Mouse (Mus musculus): ENCODE results near the gene Gtf2ird2.

Gene Gtf2ird2

GRCm38 (mm10) chr5:134265890-134266289 is 82.1 kb downstream of the Gtf2ird2 start:
- in situ Hi-C loops (cut with MboI, MseI): no loop called here

GRCm38 (mm10) chr5:134266404-134266803 is 82.6 kb downstream of the Gtf2ird2 start:
- in situ Hi-C loops (cut with MboI, MseI): no loop called here

- in situ Hi-C loops (cut with MboI, MseI): no loop called here
Observed at GRCm38 (mm10) chr5:134268751-134269150, 84.9 kb downstream of the Gtf2ird2 start.

- in situ Hi-C loops (cut with MboI, MseI): loop anchor here (5.0 kb wide), 1 partner anchor 58 kb away; no protein-coding TSS in a partner anchor
Observed at GRCm38 (mm10) chr5:134269751-134270150, 85.9 kb downstream of the Gtf2ird2 start.

GRCm38 (mm10) chr5:134270566-134270965 is 86.7 kb downstream of the Gtf2ird2 start:
- in situ Hi-C loops (cut with MboI, MseI): loop anchor here (5.0 kb wide), 1 partner anchor 57 kb away; no protein-coding TSS in a partner anchor

GRCm38 (mm10) chr5:134271421-134271820 is 87.6 kb downstream of the Gtf2ird2 start:
- in situ Hi-C loops (cut with MboI, MseI): loop anchor here (5.0 kb wide), 1 partner anchor 56 kb away; no protein-coding TSS in a partner anchor

- in situ Hi-C loops (cut with MboI, MseI): loop anchor here (5.0 kb wide), 1 partner anchor 55 kb away; no protein-coding TSS in a partner anchor
Observed at GRCm38 (mm10) chr5:134272761-134273160, 88.9 kb downstream of the Gtf2ird2 start.

- in situ Hi-C loops (cut with MboI, MseI): loop anchor here (5.0 kb wide), 1 partner anchor 54 kb away; no protein-coding TSS in a partner anchor
Observed at GRCm38 (mm10) chr5:134273761-134274160, 89.9 kb downstream of the Gtf2ird2 start.

All from T-helper 1 cell (primary cell).